ENCODE assay signal across 7 mouse cellular contexts in the genomic region with DNA sequence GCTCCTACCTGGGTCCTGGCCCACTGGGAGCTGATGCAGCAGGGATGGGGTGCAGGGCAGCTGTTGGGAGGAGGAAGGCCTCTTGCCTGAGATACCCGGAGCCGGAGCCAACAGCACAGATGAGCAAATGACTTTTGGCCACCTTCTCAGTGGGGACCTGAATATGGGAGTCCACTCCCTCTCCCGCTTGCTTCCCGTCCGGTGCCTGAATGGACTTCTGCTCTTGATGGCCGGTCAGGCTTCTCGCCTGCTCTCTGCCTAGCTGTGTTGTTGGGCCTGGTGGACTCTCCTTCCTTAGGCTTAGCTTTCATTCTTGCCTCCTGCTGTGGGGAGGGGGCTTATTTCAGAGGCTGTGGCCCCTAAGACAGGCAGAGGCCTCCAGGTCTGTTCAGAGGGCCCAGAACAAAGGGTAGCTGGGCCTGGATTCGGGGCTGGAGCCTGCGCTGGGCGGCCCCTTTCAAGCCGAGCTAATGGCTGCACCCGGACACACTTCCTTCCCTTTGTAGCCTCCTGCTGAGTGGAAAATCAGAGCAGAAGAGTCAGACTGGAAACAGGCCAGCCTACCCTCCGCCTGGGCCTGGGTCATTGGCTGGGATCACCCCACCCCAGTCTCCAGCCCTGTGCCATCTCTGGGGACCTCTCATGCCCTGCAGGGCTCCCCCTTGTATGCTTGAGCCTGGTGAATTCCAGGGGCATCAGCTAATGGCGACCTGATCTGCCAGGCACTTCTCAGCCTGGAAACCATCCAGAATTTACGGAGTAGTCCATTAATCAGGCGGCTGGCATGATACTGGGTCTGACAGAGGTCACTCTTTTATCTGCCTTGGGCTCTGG. TPM values are rescaled to one million over a fixed set of nuclear protein-coding genes. Genes with fewer than 3 reads are reported as not detected.
A peak's percentile ranks its signal among the peaks of the same experiment; 100 is the strongest.
DNase-seq lines count a peak whose midpoint lies in the region; ATAC-seq lines count a peak whose summit lies in the region.

No protein-coding gene starts in this region.

- H3K4me3 ChIP-seq in intestine, embryonic 16.5 days (ENCODE audit: low read length) = no peak overlapping the region
- no peak overlapping the region for H3K4me3 ChIP-seq in lung, embryonic 16.5 days (ENCODE audit: low read length)

- no peaks in the 10 kb centered on the region for H3K9me3 ChIP-seq in intestine, embryonic 16.5 days (ENCODE audit: control insufficient read depth, low read length)
- no peaks in the 10 kb centered on the region for H3K9me3 ChIP-seq in lung, embryonic 16.5 days (ENCODE audit: control insufficient read depth, low read length)

- peak overlapping the region; percentile 53; the same call in 1 of the 2 replicates for H3K9ac ChIP-seq in intestine, embryonic 16.5 days (ENCODE audit: low read depth, low read length)
- H3K9ac ChIP-seq in lung, embryonic 16.5 days (ENCODE audit: low read length) = peak overlapping the region; percentile 44

- H3K36me3 ChIP-seq in intestine, embryonic 16.5 days (ENCODE audit: control insufficient read depth, insufficient read depth, low read length) = no peaks in the 10 kb centered on the region
- H3K36me3 ChIP-seq in lung, embryonic 16.5 days (ENCODE audit: control insufficient read depth, insufficient read depth, low read length) = no peaks in the 10 kb centered on the region

- ATAC-seq in intestine, embryonic 16.5 days = no peak
- peak; percentile 43 for ATAC-seq in lung, embryonic 16.5 days (ENCODE audit: low read depth)

- peaks cover 18% of the 10 kb centered on the region for H3K4me1 ChIP-seq in intestine, embryonic 16.5 days (ENCODE audit: control insufficient read depth, insufficient read depth, low read length)
- H3K4me1 ChIP-seq in lung, embryonic 16.5 days (replicated peaks; ENCODE audit: control insufficient read depth, insufficient read depth, low read length) = peaks cover 10% of the 10 kb centered on the region

- no peak overlapping the region for H3K4me2 ChIP-seq in intestine, embryonic 16.5 days (ENCODE audit: low read depth, low read length)
- no peak overlapping the region for H3K4me2 ChIP-seq in lung, embryonic 16.5 days (ENCODE audit: low read depth, low read length)

- H3K27me3 ChIP-seq in intestine, embryonic 16.5 days (replicated peaks; ENCODE audit: control insufficient read depth, insufficient read depth, low read length) = no peaks in the 10 kb centered on the region
- H3K27me3 ChIP-seq in lung, embryonic 16.5 days (ENCODE audit: control insufficient read depth, insufficient read depth, low read depth, low read length) = no peaks in the 10 kb centered on the region

- DNase-seq in embryo, embryonic 11 days = peak; percentile 40
- DNase-seq in heart, adult 11 months = peak; percentile 97
- DNase-seq in thymus, postnatal 14 days = no peak
- no peak for DNase-seq in ovary, postnatal 36 days (ENCODE audit: low spot score)
- DNase-seq in cerebellum, adult 8-10 months = no peak

- WGBS in intestine, embryonic 16.5 days = 69% methylated on average over 16 of the region's 16 CpGs
- 55% methylated on average over 16 of the region's 16 CpGs for WGBS in lung, embryonic 16.5 days

- H3K27ac ChIP-seq in intestine, embryonic 16.5 days (ENCODE audit: low read length) = peak overlapping the region; percentile 65; the same call in 1 of the 2 replicates
- peak overlapping the region; percentile 83 for H3K27ac ChIP-seq in lung, embryonic 16.5 days (ENCODE audit: low read length)

RNA-seq across cellular contexts. Expression of gene Kif26a, which starts 9.4 kb away (rescaled TPM):
- 1.9 and 2.4 TPM in 2 replicates for polyA plus RNA-seq in intestine, embryonic 16.5 days (2015; fragmentation: Nextera tagmentation; extraction: Ambion mirVana)
- polyA plus RNA-seq in lung, embryonic 16.5 days (2015; fragmentation: Nextera tagmentation; extraction: Ambion mirVana) = 3.0 and 3.1 TPM in 2 replicates

RNA-seq across cellular contexts. Expression of gene Aspg, which starts 49.0 kb away (rescaled TPM):
- 38.4 and 40.4 TPM in 2 replicates for polyA plus RNA-seq in intestine, embryonic 16.5 days (2015; fragmentation: Nextera tagmentation; extraction: Ambion mirVana)
- 2.5 and 3.2 TPM in 2 replicates for polyA plus RNA-seq in lung, embryonic 16.5 days (2015; fragmentation: Nextera tagmentation; extraction: Ambion mirVana)

Comparison
In these comparisons a context has a peak if more than half of its experiments do, and no peak if none do; other contexts are left out.
1. DNase-seq: peak in embryo, embryonic 11 days (single experiment) and heart, adult 11 months (single experiment); none in thymus, postnatal 14 days (single experiment), ovary, postnatal 36 days (single experiment) and cerebellum, adult 8-10 months (single experiment).